Mouse (Mus musculus) adrenal gland (tissue): ENCODE results near the gene F2r.

Source experiments
- intact Hi-C: fragments of 180-260 bp; cut with DNase I; formaldehyde crosslinking; loops from one replicate; pipeline ENCODE4 v1.15.1; 2025

F2r gene

GRCm38 (mm10) chr13:95633384-95633783 is 15.1 kb upstream of the F2r start:
- intact Hi-C loops: no loop called here

GRCm38 (mm10) chr13:95632144-95632543 is 13.9 kb upstream of the F2r start:
- intact Hi-C loops: no loop called here

- intact Hi-C loops: no loop called here
Observed at GRCm38 (mm10) chr13:95630747-95631146, 12.5 kb upstream of the F2r start.

- intact Hi-C loops: no loop called here
Observed at GRCm38 (mm10) chr13:95629751-95630150, 11.5 kb upstream of the F2r start.

GRCm38 (mm10) chr13:95626696-95627095 is 8.4 kb upstream of the F2r start:
- intact Hi-C loops: no loop called here

- intact Hi-C loops: no loop called here
Observed at GRCm38 (mm10) chr13:95623042-95623441, 4.8 kb upstream of the F2r start.

- intact Hi-C loops: no loop called here
Observed at GRCm38 (mm10) chr13:95621563-95621962, 3.3 kb upstream of the F2r start.

- intact Hi-C loops: no loop called here
Observed at GRCm38 (mm10) chr13:95618859-95619258, 572 bp upstream of the F2r start.

- intact Hi-C loops: no loop called here
Observed at GRCm38 (mm10) chr13:95617671-95618171, 566 bp downstream of the F2r start.

- intact Hi-C loops: no loop called here
Observed at GRCm38 (mm10) chr13:95617082-95617670, 1.1 kb downstream of the F2r start.

GRCm38 (mm10) chr13:95616512-95616911 is 1.8 kb downstream of the F2r start:
- intact Hi-C loops: no loop called here

GRCm38 (mm10) chr13:95614757-95615156 is 3.5 kb downstream of the F2r start:
- intact Hi-C loops: no loop called here

GRCm38 (mm10) chr13:95612243-95612642 is 6.0 kb downstream of the F2r start:
- intact Hi-C loops: no loop called here

- intact Hi-C loops: no loop called here
Observed at GRCm38 (mm10) chr13:95611752-95612151, 6.5 kb downstream of the F2r start.

- intact Hi-C loops: no loop called here
Observed at GRCm38 (mm10) chr13:95610786-95611562, 7.3 kb downstream of the F2r start.

- intact Hi-C loops: no loop called here
Observed at GRCm38 (mm10) chr13:95609088-95609420, 9.2 kb downstream of the F2r start.

- intact Hi-C loops: no loop called here
Observed at GRCm38 (mm10) chr13:95608416-95609087, 9.7 kb downstream of the F2r start.

GRCm38 (mm10) chr13:95607019-95607418 is 11.3 kb downstream of the F2r start:
- intact Hi-C loops: no loop called here

- intact Hi-C loops: no loop called here
Observed at GRCm38 (mm10) chr13:95604288-95604687, 14.0 kb downstream of the F2r start.

GRCm38 (mm10) chr13:95599833-95600359 is 18.4 kb downstream of the F2r start:
- intact Hi-C loops: no loop called here

- intact Hi-C loops: no loop called here
Observed at GRCm38 (mm10) chr13:95598232-95598920, 19.9 kb downstream of the F2r start.

- intact Hi-C loops: no loop called here
Observed at GRCm38 (mm10) chr13:95597578-95597977, 20.7 kb downstream of the F2r start.
